Mouse (Mus musculus) lung, adult 2 months (tissue): ENCODE results near the gene Sfmbt2. TPM values are rescaled to one million over a fixed set of nuclear protein-coding genes. Genes with fewer than 3 reads are reported as not detected.

ENCODE experiments used
- DNase-seq: peaks from one replicate; pipeline ENCODE4 v3.0.0; 2022
- H3K4me1 ChIP-seq: fragments of 200-500 bp; 2 replicates; pipeline ENCODE4 v1.6.1; 2011; ENCODE audit warnings: low read length; ENCODE audit not compliant: control insufficient read depth, insufficient read depth
- H3K4me3 ChIP-seq: fragments of 200-500 bp; replicated peaks from 2 replicates; pipeline ENCODE3; 2011; ENCODE audit warnings: low read depth, mild to moderate bottlenecking, control low read depth, low read length; ENCODE audit errors: extremely low read depth
- CTCF ChIP-seq: fragments of 200-500 bp; IDR thresholded peaks from 2 replicates; pipeline ENCODE4 v1.5.1; 2011; ENCODE audit warnings: mild to moderate bottlenecking, low read length, control low read depth; ENCODE audit not compliant: insufficient read depth
- POLR2A ChIP-seq: fragments of 200-500 bp; IDR thresholded peaks from 2 replicates; pipeline ENCODE4 v1.6.1; 2011; ENCODE audit warnings: low read depth, mild to moderate bottlenecking, control low read depth, low read length, borderline replicate concordance; ENCODE audit errors: extremely low read depth
- WGBS: fragments of 180-500 bp; shearing (Covaris S2); methylation state at CpG from one replicate; pipeline ENCODE4 v1.1.7; 2018; 5-methylcytosine and 5-hydroxymethylcytosine counted together
- polyA plus RNA-seq: library from polyadenylated mRNA; depleted of rRNA; stranded (reverse); fragments of >200 nt; gene quantifications from 2 replicates; pipeline ENCODE4 v1.2.3, GENCODE M21; 2012

The Sfmbt2 gene
- polyA plus RNA-seq, 1 experiment, result 0.46 TPM

DNA sequence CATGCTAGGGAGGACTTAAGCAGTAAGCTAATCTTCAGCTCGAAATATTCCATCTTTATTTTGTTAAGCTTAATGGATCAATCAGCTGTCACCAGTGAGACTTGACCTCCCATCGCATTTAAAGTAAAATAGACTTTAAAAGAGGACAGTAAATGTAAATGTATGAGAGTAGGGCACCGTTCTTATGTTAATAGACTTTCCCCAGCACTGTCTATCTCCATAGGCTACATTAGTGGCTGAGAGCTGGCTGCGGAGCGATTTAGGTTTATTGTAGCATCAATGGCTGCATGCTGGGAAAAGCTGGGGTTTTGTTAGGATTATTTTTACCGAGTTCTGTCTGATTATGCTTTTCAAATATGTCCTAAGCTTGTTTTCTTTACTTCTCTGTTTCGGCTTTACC, 20.5 kb downstream of the Sfmbt2 start:
- no peak for DNase-seq
- Histone ChIP-seq H3K4me1 (no peaks in the 10 kb centered on the region), H3K4me3 (no peak overlapping the region)
- 54% methylated on average over 7 of the region's 7 CpGs for WGBS
- TF ChIP-seq CTCF, result no peak

DNA sequence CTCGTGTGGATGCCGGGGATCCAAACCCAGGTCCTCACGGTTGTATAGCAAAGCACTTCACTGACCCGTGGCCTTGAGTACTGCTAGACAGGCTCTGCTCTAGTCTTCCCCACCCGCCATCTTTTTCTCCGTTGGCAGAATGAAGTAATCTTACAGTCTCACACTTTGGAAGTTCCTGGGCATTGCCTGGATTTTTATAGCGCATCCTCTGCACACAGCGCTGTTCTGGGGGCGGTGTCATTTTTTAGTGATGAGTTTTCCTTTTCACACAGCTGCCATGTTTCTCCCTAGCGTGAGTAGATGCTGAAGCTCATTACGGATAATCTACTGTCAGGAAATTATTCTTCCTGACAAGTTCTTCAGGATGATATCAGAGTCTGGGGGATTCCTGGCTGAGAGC, 24.8 kb downstream of the Sfmbt2 start:
- Histone ChIP-seq H3K4me3 (no peak overlapping the region), H3K4me1 (no peaks in the 10 kb centered on the region)
- no peak for DNase-seq
- TF ChIP-seq CTCF, result no peak
- TF ChIP-seq POLR2A, result no peak
- WGBS, result 81% methylated on average over 11 of the region's 11 CpGs

DNA sequence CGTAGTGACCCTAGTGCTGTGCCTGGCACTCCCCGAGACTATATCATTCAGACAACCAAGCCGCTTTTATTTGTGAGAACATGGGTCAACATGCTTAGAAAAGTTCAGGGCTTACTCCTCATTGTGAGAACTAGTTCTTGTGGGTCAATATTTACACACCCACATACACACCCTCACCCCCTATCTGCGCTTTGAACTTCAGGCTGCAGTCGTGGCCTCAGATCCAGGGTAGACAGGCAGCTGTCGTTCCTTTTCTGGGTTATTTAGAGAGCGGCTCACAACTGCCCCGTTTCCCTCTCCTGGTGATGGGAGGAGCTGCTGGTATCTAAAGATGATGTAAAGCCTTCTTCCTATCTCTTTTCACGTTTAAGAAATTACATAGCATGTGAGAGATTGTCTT, 27.5 kb downstream of the Sfmbt2 start:
- DNase-seq, result no peak
- WGBS, result 54% methylated on average over 9 of the region's 9 CpGs
- no peak overlapping the region for H3K4me3 ChIP-seq
- no peaks in the 10 kb centered on the region for H3K4me1 ChIP-seq
- no peak for TF ChIP-seq POLR2A
- no peak for TF ChIP-seq CTCF

DNA sequence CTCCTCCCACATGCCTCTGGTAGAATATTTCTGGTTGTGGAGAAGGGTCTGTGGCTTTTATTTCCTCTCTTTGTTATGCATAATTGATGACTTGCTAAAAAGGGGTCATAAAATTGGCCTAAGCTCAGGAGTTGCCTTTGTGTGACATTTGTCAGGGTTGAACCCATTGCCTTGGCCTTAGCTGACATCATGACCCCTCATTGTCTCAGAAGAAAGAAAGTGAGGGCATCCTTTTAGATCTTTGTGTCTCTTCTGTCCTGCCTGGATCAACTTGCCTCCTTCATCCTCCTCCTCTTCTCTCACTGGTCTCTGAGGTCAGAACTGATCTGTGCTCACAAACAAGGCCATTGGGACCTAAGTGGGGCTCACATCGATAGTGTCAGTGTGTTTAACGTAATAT, 35.8 kb downstream of the Sfmbt2 start:
- 87% methylated on average over 2 of the region's 2 CpGs for WGBS
- no peak for DNase-seq
- TF ChIP-seq CTCF, result no peak
- no peak for TF ChIP-seq POLR2A
- H3K4me3 ChIP-seq, result no peak overlapping the region
- H3K4me1 ChIP-seq, result no peaks in the 10 kb centered on the region

DNA sequence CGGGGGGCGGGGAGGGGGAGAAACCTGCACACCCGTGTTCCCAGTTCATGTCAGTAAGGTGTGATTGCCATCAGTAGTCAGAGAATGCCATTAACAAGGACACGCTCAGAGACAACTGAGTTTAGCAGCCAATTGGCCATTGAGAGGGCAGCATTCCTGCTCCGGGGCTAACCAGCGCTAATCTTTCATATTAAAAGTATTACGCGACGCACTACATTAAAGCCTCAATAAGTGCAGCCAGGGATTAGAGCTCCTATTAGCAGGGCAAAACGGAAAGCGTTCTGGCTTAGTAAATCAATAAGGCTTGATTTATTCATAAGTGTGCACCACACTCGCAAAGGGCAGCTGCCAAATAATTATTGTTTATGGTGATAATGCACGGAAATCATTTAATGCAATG, 39.1 kb downstream of the Sfmbt2 start:
- no peaks in the 10 kb centered on the region for H3K4me1 ChIP-seq
- 90% methylated on average over 13 of the region's 13 CpGs for WGBS
- TF ChIP-seq CTCF, result no peak
- no peak for TF ChIP-seq POLR2A
- DNase-seq, result no peak
- H3K4me3 ChIP-seq, result no peak overlapping the region

DNA sequence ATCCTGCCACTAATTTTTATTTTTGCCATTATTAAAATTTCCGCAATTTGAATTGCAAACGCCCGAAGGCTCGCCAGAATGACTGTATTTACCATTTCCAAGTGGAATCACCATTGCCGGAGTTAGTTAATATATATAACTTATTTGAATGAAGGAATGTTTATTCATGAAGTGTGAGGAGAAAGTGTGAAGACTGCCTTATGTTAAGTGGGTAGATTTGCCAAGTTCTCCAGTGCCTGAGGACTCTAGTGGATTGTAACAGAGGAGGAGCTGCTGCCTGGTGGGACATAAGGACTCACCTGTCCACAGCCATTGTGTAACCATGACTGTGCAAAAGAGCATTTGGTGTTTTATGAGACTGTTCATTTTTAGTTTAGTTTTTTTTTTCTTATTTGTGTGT, 39.8 kb downstream of the Sfmbt2 start:
- 92% methylated on average over 5 of the region's 5 CpGs for WGBS
- TF ChIP-seq POLR2A (no peak), CTCF (no peak)

DNA sequence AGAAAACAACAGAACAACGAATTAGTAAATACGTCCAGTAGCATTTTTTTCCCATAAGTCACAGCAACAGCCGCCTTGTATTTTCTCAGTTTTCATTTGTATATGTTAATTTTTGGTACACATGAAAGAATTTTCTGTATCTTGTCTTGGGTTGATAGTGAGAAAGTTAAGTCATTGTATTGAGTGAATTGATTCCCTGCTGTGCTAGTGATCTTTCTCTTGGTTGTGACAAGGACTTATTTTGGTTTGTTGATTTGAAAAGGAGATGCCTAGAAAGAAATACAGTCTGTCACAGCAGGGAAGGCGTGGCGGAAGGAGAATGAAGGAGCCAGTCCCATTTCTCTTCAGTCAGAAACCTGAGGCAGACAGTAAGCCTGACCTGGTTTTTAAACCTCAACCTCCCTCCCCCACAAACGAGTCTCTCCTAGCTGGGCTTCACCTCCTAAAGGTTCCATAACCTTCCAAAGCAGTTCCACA, 50.7 kb downstream of the Sfmbt2 start:
- H3K4me3 ChIP-seq, result no peak overlapping the region
- H3K4me1 ChIP-seq, result no peaks in the 10 kb centered on the region
- WGBS, result 81% methylated on average over 6 of the region's 6 CpGs
- DNase-seq, result no peak
- no peak for TF ChIP-seq CTCF
- no peak for TF ChIP-seq POLR2A

More for the DNA sequence above, 39.8 kb downstream of the Sfmbt2 start:
- DNase-seq, result no peak
- Histone ChIP-seq H3K4me1 (no peaks in the 10 kb centered on the region), H3K4me3 (no peak overlapping the region)

DNA sequence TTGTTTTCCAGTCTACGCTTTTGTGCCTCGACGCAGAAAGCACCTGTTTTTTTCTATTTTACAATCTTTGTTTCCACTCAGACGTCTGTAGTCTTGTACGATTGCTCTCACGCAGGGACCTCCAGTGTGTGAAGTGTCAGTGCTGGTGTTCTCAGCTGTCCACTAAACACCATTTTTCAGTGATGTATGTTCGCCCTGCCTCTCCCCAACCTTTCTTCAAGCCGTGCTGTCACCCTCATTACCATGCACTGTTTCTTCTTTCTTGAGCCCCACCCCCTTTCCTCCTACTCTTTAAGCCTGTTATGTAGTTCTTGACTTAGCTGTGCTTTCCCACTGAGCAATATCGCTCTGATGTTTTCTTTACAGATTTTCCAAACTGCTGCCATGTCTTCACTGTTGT, 67.0 kb downstream of the Sfmbt2 start:
- no peak for DNase-seq
- 55% methylated on average over 9 of the region's 9 CpGs for WGBS
- no peak overlapping the region for H3K4me3 ChIP-seq
- H3K4me1 ChIP-seq, result no peaks in the 10 kb centered on the region
- TF ChIP-seq CTCF (no peak), POLR2A (no peak)

DNA sequence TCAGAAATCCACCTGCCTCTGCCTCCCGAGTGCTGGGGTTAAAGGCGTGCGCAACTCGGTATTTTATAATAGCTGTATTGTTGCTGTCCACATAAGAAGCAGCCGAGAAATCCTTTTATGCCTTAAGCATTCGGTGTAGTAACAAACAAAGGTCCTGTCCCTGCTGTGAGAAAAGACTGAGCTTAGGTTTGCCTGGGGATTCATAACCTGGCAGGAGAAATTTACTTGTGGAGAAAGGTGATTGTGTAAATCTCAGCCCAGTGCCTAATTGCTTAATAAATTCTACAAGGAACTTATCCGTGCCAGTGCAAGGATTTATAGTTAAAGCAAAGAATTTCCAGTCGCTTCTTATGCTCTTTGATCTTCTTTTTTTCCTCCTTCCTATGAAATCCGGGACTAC, 71.5 kb downstream of the Sfmbt2 start:
- Histone ChIP-seq H3K4me1 (no peaks in the 10 kb centered on the region), H3K4me3 (no peak overlapping the region)
- DNase-seq, result no peak
- WGBS, result 79% methylated on average over 9 of the region's 9 CpGs
- TF ChIP-seq CTCF, result no peak
- no peak for TF ChIP-seq POLR2A

DNA sequence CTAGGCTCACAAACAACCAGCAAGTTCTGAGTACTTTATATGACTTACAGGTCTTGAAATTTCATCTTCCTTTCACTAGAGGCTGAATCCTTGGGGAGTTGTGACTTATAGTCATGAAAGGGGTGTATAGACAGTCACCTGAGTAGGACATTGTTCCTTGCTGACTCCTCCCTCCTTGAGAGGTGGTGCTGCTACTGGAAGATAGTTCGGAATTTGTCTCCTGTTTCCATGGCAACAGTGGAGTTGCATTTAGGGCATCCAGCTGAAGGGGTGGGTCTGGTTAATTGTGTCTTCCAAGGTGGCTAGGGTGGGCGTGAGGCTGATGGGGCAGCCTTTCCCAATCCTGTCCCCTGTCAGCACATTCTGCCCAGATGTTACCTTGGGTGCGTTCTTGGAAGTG, 83.3 kb downstream of the Sfmbt2 start:
- TF ChIP-seq CTCF, result no peak
- no peak for TF ChIP-seq POLR2A
- WGBS, result 62% methylated on average over 3 of the region's 3 CpGs
- DNase-seq, result no peak
- H3K4me3 ChIP-seq, result no peak overlapping the region
- H3K4me1 ChIP-seq, result no peaks in the 10 kb centered on the region

DNA sequence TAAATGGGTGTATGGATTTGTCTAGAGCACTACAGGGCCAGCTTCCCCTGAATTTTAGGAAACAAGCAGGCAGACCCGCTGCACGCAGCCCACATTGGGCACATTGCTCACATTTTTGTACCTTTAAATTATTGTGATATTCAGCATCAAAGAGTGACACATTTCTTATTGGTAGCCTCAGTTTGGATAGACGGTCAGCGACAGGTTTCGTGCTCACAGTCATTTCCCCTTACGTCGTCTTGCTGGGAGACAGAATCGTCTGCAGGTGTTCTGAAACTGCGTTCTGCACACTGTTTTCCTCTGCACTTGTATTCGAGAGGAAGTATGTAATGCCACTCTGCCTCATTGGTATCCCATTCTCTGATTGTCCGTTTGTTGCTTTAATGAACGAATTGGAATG, 88.0 kb downstream of the Sfmbt2 start:
- H3K4me3 ChIP-seq, result no peak overlapping the region
- no peak for DNase-seq
- TF ChIP-seq POLR2A (no peak), CTCF (no peak)
- H3K4me1 ChIP-seq, result no peaks in the 10 kb centered on the region
- WGBS, result 89% methylated on average over 12 of the region's 12 CpGs
